Mouse (Mus musculus) layer of hippocampus, adult 18-20 months (tissue): ENCODE measurements at regions not wholly inside any gene's neighbourhood (a gene's known extent, or its start where the extent isn't known, plus 50 kb on each side); places are given as distances from the start of the nearest gene placed in this dataset.

Experiments
- DNase-seq, 2 experiments: peaks; one replicate each; pipeline ENCODE4 v3.0.0; 2022; ENCODE audit warnings: low spot score in 2 of 2

DNA sequence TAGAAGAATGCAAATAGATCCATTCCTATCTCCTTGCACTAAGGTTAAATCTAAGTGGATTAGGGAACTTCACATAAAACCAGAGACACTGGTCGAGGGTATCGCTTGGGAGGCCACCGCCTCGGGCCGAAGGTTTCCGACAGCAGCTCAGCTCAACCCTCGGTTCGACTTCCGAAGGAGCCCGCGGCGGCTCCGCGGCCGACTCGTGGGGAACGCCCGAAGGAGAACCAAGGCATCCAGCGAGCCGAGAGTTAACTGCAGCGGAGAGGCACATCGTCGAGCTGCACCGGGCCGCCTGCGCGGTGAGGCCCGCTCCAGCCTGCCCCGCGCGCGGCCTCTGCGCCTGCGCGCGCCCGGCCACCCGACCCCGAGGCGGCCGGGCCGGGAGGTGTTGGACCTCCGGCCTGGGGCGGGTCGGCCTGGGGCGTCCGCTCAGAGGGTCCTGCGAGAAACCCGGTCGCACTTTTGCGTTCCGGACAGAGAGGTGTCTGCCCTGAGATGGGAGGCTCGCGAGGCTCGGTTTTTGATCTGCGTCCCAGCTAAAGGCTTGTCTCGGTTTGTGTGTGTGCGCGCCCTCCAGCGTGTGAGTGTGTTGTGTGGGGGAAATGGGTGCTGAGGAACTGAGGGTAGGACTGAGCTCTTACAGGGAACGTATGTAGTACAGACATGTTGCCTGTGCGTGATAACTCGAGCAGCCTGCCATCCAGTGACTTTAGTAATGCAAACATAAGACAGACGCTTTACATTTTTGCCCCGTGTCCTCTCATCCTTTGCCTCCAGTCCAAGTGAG lies 50.9 kb upstream of the Vmn2r9 start:
- DNase-seq, result peak; percentile 4 to 16
